Comparison of ENCODE assay signal across 12 mouse cellular contexts in genomic region chr7:109039445-109039844, GRCm38 (mm10). TPM values are rescaled to one million over a fixed set of nuclear protein-coding genes. Genes with fewer than 3 reads are reported as not detected.
A peak's percentile ranks its signal among the peaks of the same experiment; 100 is the strongest.
DNase-seq lines count a peak whose midpoint lies in the region; ATAC-seq lines count a peak whose summit lies in the region.
"Had no signal": no experiment of that assay in that cellular context is flagged by ENCODE, and none has a peak within 500 bp of the region (broad histone marks: within the 10 kb centered on the region; RNA-seq: fewer than 3 reads in every experiment).

No protein-coding gene starts in this region.

- peak; percentile 62 to 76 for DNase-seq in left cerebral cortex, postnatal 25 days (ENCODE audit: low spot score in 2 of 2)
- no peak for DNase-seq in left cerebral cortex, adult 11 months (ENCODE audit: low spot score)
- DNase-seq in cerebellum, adult 18-20 months = peak; percentile 92 to 95
- DNase-seq in right cerebral cortex, postnatal 10 days (ENCODE audit: low spot score in 2 of 2) = peak; percentile 76 to 82
- DNase-seq in spleen, postnatal 36 days (ENCODE audit: low spot score in 2 of 2) = no peak
- DNase-seq: adrenal gland, postnatal 10 days; lung, adult 18-20 months had no signal

- WGBS in forebrain, embryonic 16.5 days = 55% methylated on average over 5 of the region's 5 CpGs

- H3K9me3 ChIP-seq in forebrain, embryonic 16.5 days (ENCODE audit: control insufficient read depth, low read length) = no peaks in the 10 kb centered on the region
- H3K9me3 ChIP-seq: midbrain, embryonic 12.5 days had no signal

- no peak overlapping the region for H3K9ac ChIP-seq in forebrain, embryonic 16.5 days (replicated peaks; ENCODE audit: low read depth, low read length)
- H3K9ac ChIP-seq: midbrain, embryonic 12.5 days had no signal

- no peak overlapping the region for H3K4me3 ChIP-seq in forebrain, embryonic 16.5 days (replicated peaks; ENCODE audit: low read length)
- H3K4me3 ChIP-seq: midbrain, embryonic 12.5 days had no signal

- H3K4me2 ChIP-seq in forebrain, embryonic 16.5 days (ENCODE audit: low read length) = peak overlapping the region; percentile 33
- H3K4me2 ChIP-seq: heart, embryonic 11.5 days; midbrain, embryonic 12.5 days had no signal

- peaks cover 2% of the 10 kb centered on the region; the same call in 1 of the 2 replicates for H3K36me3 ChIP-seq in forebrain, embryonic 16.5 days (ENCODE audit: control insufficient read depth, insufficient read depth)

- H3K27me3 ChIP-seq in forebrain, embryonic 16.5 days (replicated peaks; ENCODE audit: control insufficient read depth, insufficient read depth, low read length) = no peaks in the 10 kb centered on the region
- H3K27me3 ChIP-seq: midbrain, embryonic 12.5 days; Patski had no signal

- peak overlapping the region; percentile 88 for H3K27ac ChIP-seq in forebrain, embryonic 16.5 days (ENCODE audit: low read length)
- H3K27ac ChIP-seq: midbrain, embryonic 12.5 days had no signal

- peak; percentile 97 for ATAC-seq in forebrain, embryonic 16.5 days
- ATAC-seq in CD4-positive, CD25-positive, alpha-beta regulatory T cell, adult 4 months = no peak
- ATAC-seq: Patski had no signal

- peaks cover 5% of the 10 kb centered on the region for H3K4me1 ChIP-seq in forebrain, embryonic 16.5 days (replicated peaks; ENCODE audit: control insufficient read depth, insufficient read depth, low read length)
- H3K4me1 ChIP-seq: midbrain, embryonic 12.5 days had no signal

- intact Hi-C loops in left cerebral cortex, postnatal 25 days (cut with DNase I) = loop anchor here (10.0 kb wide), 1 partner anchor 385 kb away; no protein-coding TSS in a partner anchor

RNA-seq across cellular contexts. Expression of gene Ric3, which starts 43.7 kb away (rescaled TPM):
- total RNA-seq in left cerebral cortex, postnatal 25 days (2021) = 10 to 100 TPM; 62.4 to 66.4 TPM
- polyA plus RNA-seq in forebrain, embryonic 16.5 days (2015; fragmentation: Nextera tagmentation; extraction: Ambion mirVana) = 31.9 and 34.6 TPM in 2 replicates
- under 1 TPM; 0.19 to 0.43 TPM for polyA plus RNA-seq in CD4-positive, CD25-positive, alpha-beta regulatory T cell, adult 4 months (2017; shearing (Covaris generic))

Comparison
In these comparisons a context has a peak if more than half of its experiments do, and no peak if none do; other contexts are left out.
1. DNase-seq: peak in left cerebral cortex, postnatal 25 days (2 of 2), cerebellum, adult 18-20 months (2 of 2) and right cerebral cortex, postnatal 10 days (2 of 2); none in left cerebral cortex, adult 11 months (single experiment) and spleen, postnatal 36 days (0 of 2).
2. RNA of gene Ric3, which starts 43.7 kb away (polyA plus RNA-seq): 31.9 to 34.6 TPM in forebrain, embryonic 16.5 days; 0.19 to 0.43 TPM in CD4-positive, CD25-positive, alpha-beta regulatory T cell, adult 4 months; every median in the first group is over 10 times any median in the second.